Mouse (Mus musculus): ENCODE measurements around the gene Prkg1. TPM values are rescaled to one million over a fixed set of nuclear protein-coding genes. Genes with fewer than 3 reads are reported as not detected.

The Prkg1 gene
- polyA plus RNA-seq, 1 experiment from 2014 or later = 4.1 TPM

DNA sequence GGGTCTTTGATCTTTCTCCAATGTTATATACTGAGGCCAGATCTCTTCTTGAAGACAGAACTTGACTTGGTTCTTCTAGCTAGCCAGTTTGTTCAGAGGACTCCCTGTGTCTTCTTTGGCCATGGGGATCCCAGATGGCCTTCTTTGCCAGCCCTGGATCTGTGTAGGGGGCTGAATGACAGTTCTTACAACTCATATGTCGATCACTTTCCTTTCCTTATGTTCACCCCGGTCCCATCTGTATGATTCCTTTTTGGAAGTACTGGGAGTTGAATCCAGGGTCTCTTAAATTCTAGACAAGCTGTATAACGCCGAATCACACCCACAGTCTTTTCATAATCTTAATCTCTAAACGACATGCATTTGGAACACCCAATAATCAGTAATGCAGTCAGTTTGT lies 1065.7 kb downstream of the Prkg1 start:
- WGBS = 91% methylated on average over 5 of the region's 5 CpGs
- Histone ChIP-seq H3K4me3 (no peak overlapping the region), H3K4me1 (replicated peaks) (no peaks in the 10 kb centered on the region), H3K36me3 (no peaks in the 10 kb centered on the region), H3K27me3 (ENCODE audit: insufficient read depth, poor library complexity, severe bottlenecking) (no peaks in the 10 kb centered on the region), H3K9me3 (no peaks in the 10 kb centered on the region), H3K27ac (no peak overlapping the region)
- no peak for DNase-seq (ENCODE audit: low spot score)

DNA sequence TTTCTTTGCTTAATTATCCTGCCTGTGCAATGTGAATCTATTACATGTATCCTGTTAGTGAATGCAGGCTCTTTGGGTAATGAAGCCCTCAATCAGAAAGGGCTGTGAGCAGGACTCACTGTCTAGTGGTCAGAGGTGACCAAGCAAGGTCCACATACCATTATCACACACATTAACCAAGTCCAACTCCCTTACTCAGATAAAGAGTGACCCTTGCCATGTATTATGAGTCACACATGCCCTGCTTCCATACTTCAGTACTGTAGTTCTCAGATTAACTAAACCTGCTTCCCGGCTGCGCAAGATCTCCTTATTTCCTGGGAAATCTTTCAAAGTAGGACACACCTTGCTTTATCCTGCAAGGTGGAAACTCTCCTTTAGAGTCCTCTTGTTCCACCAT lies 1073.6 kb downstream of the Prkg1 start:
- H3K4me1 ChIP-seq (replicated peaks) = no peaks in the 10 kb centered on the region
- no peak overlapping the region for H3K4me3 ChIP-seq
- no peaks in the 10 kb centered on the region for H3K9me3 ChIP-seq
- no peaks in the 10 kb centered on the region for H3K36me3 ChIP-seq
- WGBS = 99% methylated on average over 2 of the region's 2 CpGs
- H3K27me3 ChIP-seq (ENCODE audit: insufficient read depth, poor library complexity, severe bottlenecking) = no peaks in the 10 kb centered on the region
- H3K27ac ChIP-seq = no peak overlapping the region
- no peak for DNase-seq (ENCODE audit: low spot score)

DNA sequence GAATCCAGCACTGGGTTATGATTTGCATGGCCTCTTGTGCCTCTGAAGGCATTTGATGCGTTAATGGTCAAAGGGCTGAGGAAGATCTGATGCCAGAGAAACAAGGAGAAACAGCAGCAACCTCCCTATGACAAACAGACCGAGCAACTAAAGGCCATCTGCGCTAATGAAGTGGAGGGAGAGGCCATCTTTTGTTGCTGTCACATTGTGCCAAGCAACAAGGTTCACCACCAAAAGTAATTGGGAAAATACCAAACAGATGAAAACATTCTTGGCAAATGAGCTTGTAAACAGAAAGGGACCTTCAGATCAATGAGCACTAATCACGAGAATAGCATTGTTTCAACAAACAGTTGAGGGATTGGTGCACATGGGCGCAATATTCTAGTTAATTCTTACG lies 1074.1 kb downstream of the Prkg1 start:
- no peak overlapping the region for H3K4me3 ChIP-seq
- no peaks in the 10 kb centered on the region for H3K4me1 ChIP-seq (replicated peaks)
- no peaks in the 10 kb centered on the region for H3K36me3 ChIP-seq
- no peaks in the 10 kb centered on the region for H3K9me3 ChIP-seq
- DNase-seq (ENCODE audit: low spot score) = no peak
- H3K27me3 ChIP-seq (ENCODE audit: insufficient read depth, poor library complexity, severe bottlenecking) = no peaks in the 10 kb centered on the region
- 86% methylated on average over 6 of the region's 6 CpGs for WGBS
- H3K27ac ChIP-seq = no peak overlapping the region

DNA sequence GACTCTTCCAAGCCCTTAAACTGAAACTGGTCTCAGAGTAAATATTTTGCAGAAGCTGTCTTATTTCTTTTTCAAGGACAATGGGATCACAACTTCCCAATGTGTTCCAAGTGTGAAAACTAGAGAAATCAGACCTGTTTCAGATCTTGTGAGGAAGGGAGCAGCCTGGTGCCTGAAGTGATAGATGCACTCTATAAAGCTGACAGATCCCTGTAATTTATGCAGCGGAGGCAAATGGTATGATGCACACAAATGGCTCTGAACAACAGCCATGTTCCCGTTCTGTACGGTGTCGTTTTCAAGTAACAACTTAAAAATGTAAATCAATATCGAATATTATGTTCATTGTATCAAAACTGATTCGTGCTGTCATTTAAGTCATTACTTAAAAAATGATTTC lies 1076.9 kb downstream of the Prkg1 start:
- Histone ChIP-seq H3K9me3 (no peaks in the 10 kb centered on the region), H3K27me3 (ENCODE audit: insufficient read depth, poor library complexity, severe bottlenecking) (no peaks in the 10 kb centered on the region), H3K27ac (no peak overlapping the region), H3K4me3 (no peak overlapping the region), H3K36me3 (no peaks in the 10 kb centered on the region), H3K4me1 (replicated peaks) (no peaks in the 10 kb centered on the region)
- DNase-seq (ENCODE audit: low spot score) = no peak
- WGBS = 87% methylated on average over 6 of the region's 6 CpGs

DNA sequence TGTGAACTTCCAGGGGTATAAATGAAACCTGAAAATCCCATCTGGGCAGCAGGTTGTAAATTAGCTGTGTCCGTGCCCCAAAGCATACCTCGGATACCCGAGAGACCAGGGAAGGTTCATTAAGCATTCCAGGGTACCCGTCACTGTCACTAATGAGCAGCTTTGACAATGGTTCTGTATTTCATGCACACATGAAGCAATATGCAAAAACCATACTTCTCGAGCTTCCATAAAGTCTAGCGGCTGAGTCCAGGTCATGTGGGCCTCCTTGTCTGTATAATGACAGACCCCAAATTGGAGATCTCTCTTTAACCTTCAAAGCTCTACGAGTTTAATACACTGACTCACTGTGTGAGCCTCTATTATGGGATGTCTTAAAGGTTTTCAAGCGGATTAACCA lies 1088.5 kb downstream of the Prkg1 start:
- no peak for DNase-seq (ENCODE audit: low spot score)

DNA sequence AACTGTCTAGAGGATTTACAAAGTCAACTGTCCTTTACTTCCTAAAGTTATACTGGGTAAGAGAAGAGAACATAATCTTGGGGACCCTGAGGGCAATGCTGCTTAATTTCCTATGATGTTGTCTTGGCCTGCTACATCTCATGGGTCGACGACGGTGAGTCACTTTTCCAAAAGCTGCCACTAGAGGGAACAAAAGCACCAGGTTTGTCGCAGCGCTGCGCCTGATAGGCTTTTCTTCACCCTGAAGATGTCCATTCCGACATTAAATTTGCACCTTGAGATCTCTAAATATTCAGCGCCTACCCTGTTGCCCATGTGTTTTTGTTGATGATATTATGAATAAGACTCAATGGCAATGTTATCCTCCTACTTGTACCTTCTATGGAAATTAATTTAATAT lies 1100.6 kb downstream of the Prkg1 start:
- Histone ChIP-seq H3K4me1 (replicated peaks) (no peaks in the 10 kb centered on the region), H3K9me3 (no peaks in the 10 kb centered on the region), H3K27me3 (ENCODE audit: insufficient read depth, poor library complexity, severe bottlenecking) (no peaks in the 10 kb centered on the region), H3K27ac (no peak overlapping the region), H3K36me3 (no peaks in the 10 kb centered on the region), H3K4me3 (no peak overlapping the region)
- peak; percentile 59 for DNase-seq (ENCODE audit: low spot score)
- WGBS = 9% methylated on average over 8 of the region's 8 CpGs

More for the DNA sequence above, 1088.5 kb downstream of the Prkg1 start:
- Histone ChIP-seq H3K27ac (no peak overlapping the region), H3K4me1 (replicated peaks) (no peaks in the 10 kb centered on the region), H3K9me3 (no peaks in the 10 kb centered on the region), H3K4me3 (no peak overlapping the region), H3K36me3 (no peaks in the 10 kb centered on the region), H3K27me3 (ENCODE audit: insufficient read depth, poor library complexity, severe bottlenecking) (no peaks in the 10 kb centered on the region)
- 81% methylated on average over 8 of the region's 8 CpGs for WGBS

DNA sequence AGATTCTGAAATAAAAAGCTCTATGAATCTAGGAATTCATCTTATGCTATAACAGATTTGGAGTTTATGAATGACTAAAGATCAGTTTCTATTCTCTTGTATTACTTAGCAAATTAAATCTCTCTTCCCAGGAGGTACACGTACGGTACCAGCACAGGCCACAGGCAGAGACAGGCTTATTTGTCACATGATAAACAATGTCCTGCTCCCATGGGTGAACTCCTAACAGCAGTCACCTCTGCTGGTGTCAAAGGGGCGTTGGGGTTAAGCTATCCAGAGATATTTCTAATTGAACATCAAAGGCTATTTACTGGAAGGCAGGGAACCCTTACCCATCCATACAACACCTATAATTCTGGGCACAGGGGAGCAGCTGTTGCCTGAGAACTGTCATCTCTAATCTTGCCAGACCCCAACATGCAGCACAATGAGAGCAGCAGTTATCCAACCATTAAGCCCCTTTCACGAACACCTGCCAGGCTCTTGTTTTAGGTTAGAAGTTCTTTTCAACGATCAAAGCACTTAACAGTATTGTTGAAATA lies 1122.1 kb downstream of the Prkg1 start:
- no peak overlapping the region for H3K4me3 ChIP-seq
- no peak overlapping the region for H3K27ac ChIP-seq
- 51% methylated on average over 5 of the region's 5 CpGs for WGBS
- H3K4me1 ChIP-seq (replicated peaks) = peaks cover 13% of the 10 kb centered on the region
- no peaks in the 10 kb centered on the region for H3K9me3 ChIP-seq
- H3K36me3 ChIP-seq = no peaks in the 10 kb centered on the region
- H3K27me3 ChIP-seq (ENCODE audit: insufficient read depth, poor library complexity, severe bottlenecking) = peaks cover 6% of the 10 kb centered on the region; the same call in 1 of the 2 replicates
- no peak for DNase-seq (ENCODE audit: low spot score)

DNA sequence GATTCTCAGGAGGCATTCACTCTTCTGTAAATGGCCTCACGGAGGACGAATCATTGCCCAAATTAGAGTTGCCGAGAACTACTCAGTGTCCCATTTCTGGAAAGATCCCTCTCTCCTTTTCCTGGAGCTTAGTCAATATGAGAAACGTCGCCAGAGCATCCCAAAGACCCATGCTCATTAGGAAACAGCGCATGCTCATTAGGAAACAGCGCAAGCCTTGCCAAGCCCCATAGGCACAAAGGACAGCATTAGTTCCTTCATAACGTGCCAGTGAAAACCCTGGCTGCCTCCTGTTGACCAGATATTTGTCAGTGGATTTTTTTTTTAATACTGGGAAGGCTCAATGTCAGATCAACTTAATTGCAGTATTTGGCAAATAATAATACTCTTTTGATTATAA lies 1127.4 kb downstream of the Prkg1 start:
- Histone ChIP-seq H3K27ac (no peak overlapping the region), H3K4me3 (no peak overlapping the region), H3K27me3 (ENCODE audit: insufficient read depth, poor library complexity, severe bottlenecking) (no peaks in the 10 kb centered on the region), H3K4me1 (replicated peaks) (no peaks in the 10 kb centered on the region), H3K36me3 (no peaks in the 10 kb centered on the region), H3K9me3 (no peaks in the 10 kb centered on the region)
- DNase-seq (ENCODE audit: low spot score) = no peak
- WGBS = 86% methylated on average over 8 of the region's 8 CpGs

DNA sequence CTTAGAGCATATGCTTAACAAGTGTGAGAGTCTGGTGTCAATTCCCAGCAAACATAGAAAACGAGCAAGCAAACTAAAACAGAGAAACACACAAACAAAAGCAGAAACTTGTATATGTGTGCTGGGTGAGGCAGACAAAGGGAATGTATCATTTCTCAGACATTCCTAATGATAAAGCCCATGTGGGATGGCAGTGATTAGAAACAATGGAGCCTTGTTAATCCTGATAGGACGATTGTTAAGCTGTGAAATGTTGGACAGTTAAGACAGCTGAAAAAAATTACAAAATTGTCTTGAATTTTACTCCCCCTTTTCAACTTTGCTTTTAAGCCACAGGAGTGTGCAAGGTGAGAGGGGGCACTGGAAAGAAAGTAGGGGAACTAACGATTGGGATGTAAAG lies 1133.8 kb downstream of the Prkg1 start:
- Histone ChIP-seq H3K36me3 (no peaks in the 10 kb centered on the region), H3K4me3 (no peak overlapping the region), H3K27ac (no peak overlapping the region), H3K4me1 (replicated peaks) (no peaks in the 10 kb centered on the region; the same call in 1 of the 2 replicates), H3K9me3 (no peaks in the 10 kb centered on the region), H3K27me3 (ENCODE audit: insufficient read depth, poor library complexity, severe bottlenecking) (no peaks in the 10 kb centered on the region)
- no peak for DNase-seq (ENCODE audit: low spot score)
- 53% methylated on average over 3 of the region's 3 CpGs for whole genome bisulfite sequencing

DNA sequence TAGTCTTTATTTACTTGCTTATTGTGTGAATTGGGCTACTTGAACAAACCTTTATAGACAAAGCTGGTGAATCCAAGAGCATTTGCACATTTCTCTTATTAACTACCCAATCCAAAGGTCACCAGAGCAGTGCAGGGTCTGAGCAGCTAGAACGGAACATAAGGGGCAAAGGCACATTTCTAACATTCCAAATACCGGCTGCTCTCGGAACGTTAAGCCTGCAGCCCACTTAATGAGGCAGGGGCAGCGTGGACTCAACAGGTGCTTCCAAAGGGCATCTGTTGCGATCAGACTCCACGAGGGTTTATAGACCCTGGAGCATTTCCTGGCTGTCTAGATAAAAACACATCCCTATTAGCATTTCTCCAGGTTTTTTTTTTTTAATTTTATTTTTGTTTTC lies 1138.8 kb downstream of the Prkg1 start:
- no peaks in the 10 kb centered on the region for H3K9me3 ChIP-seq
- H3K27ac ChIP-seq = no peak overlapping the region
- no peak for DNase-seq (ENCODE audit: low spot score)
- H3K27me3 ChIP-seq (ENCODE audit: insufficient read depth, poor library complexity, severe bottlenecking) = no peaks in the 10 kb centered on the region
- no peaks in the 10 kb centered on the region; the same call in 1 of the 2 replicates for H3K4me1 ChIP-seq (replicated peaks)
- WGBS = 58% methylated on average over 7 of the region's 7 CpGs
- no peaks in the 10 kb centered on the region for H3K36me3 ChIP-seq
- H3K4me3 ChIP-seq = no peak overlapping the region

DNA sequence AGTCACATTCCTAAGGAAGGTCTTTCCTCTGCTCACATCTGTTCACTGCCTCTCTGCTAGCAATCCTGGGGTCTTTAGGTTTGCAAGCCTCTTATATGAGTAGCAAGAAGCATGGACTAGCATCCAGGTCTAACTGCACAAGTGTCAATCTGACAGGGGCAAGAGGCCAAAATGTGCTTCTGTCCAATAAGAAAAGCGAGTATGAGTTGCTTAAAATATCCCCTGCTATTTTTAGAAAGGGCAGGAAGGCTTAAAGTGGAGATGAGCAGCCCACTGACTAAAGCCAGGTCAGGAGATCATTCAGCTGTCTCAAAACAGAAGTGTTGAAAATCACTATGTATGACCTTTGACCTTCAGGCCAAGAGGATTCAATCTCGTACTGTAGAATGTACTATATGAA lies 1139.4 kb downstream of the Prkg1 start:
- H3K4me1 ChIP-seq (replicated peaks) = no peaks in the 10 kb centered on the region; the same call in 1 of the 2 replicates
- H3K9me3 ChIP-seq = no peaks in the 10 kb centered on the region
- no peaks in the 10 kb centered on the region for H3K27me3 ChIP-seq (ENCODE audit: insufficient read depth, poor library complexity, severe bottlenecking)
- DNase-seq (ENCODE audit: low spot score) = no peak
- WGBS = 63% methylated on average over 2 of the region's 2 CpGs
- H3K4me3 ChIP-seq = no peak overlapping the region
- H3K27ac ChIP-seq = no peak overlapping the region
- no peaks in the 10 kb centered on the region for H3K36me3 ChIP-seq

DNA sequence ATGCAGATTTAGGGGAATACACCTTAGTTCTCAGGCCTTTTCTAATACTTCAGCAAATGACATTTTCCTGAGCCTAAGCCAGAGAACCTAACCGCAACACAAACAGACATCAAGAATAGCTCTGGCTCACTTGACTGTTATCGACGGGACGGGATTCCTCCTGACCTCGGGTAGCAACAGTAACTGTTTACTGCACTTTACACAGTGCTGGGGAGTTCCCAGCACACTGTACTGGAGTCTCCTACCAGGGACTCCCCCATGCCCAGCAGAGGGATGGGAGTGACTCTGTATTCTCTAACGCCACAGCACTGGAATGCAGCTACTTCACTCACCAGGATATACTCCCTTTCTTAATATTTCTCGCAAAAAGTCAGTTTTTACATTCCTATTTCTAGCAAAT lies 1141.2 kb downstream of the Prkg1 start:
- Histone ChIP-seq H3K4me3 (no peak overlapping the region), H3K27ac (no peak overlapping the region), H3K9me3 (no peaks in the 10 kb centered on the region), H3K4me1 (replicated peaks) (no peaks in the 10 kb centered on the region; the same call in 1 of the 2 replicates), H3K27me3 (ENCODE audit: insufficient read depth, poor library complexity, severe bottlenecking) (no peaks in the 10 kb centered on the region), H3K36me3 (no peaks in the 10 kb centered on the region)
- 89% methylated on average over 7 of the region's 7 CpGs for WGBS
- no peak for DNase-seq (ENCODE audit: low spot score)

DNA sequence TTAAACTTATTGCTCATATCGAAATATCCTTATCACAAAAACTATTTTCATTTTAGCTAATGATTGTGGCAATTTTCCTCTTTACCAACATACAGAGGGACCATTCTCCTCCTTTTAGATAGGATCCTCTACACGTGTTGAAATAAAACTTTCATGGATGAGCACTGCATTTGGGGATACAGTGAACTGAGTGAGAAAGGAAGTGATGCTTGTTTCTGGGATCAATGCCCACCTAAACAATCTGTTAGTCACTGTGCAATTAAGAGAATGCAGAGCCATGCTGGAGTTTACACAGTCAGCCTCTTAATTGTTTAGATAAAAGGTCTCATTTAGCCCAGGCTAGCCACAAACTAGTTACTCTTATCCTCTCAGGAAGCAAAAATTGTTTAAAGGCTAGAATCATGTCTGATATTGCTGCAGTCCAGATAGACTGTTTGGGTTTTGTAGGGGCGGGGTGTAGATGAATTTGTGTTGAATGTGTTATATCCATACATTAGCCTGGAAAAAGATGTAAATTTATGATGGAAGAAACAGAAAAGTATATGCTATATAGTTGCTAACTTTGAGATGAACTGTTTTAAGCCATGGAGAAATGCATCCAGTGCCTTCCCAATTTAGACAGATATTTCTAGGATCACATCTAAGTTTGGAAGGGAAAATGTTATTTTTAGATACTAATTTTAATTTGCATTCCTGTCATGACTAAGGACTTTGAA lies 1151.5 kb downstream of the Prkg1 start:
- no peaks in the 10 kb centered on the region for H3K4me1 ChIP-seq (replicated peaks)
- no peak for DNase-seq (ENCODE audit: low spot score)
- peaks cover 6% of the 10 kb centered on the region; the same call in 1 of the 2 replicates for H3K9me3 ChIP-seq
- no peaks in the 10 kb centered on the region for H3K27me3 ChIP-seq (ENCODE audit: insufficient read depth, poor library complexity, severe bottlenecking)
- WGBS = 80% methylated on average over 3 of the region's 3 CpGs
- no peak overlapping the region for H3K4me3 ChIP-seq
- H3K27ac ChIP-seq = no peak overlapping the region
- H3K36me3 ChIP-seq = no peaks in the 10 kb centered on the region

Measured in hindbrain, embryonic 10.5 days (tissue).